Mouse (Mus musculus): Measurements from ENCODE around the gene Cntnap4. TPM values are rescaled to one million over a fixed set of nuclear protein-coding genes. Genes with fewer than 3 reads are reported as not detected.

The Cntnap4 gene
- polyA plus RNA-seq, 1 experiment from 2014 or later = 0.69 TPM

GRCm38 (mm10) chr8:112628791-112629190, 58.9 kb downstream of the Cntnap4 start:
- DNase-seq (ENCODE audit: low spot score) = no peak
- Histone ChIP-seq H3K27ac (no peak overlapping the region), H3K9me3 (no peaks in the 10 kb centered on the region), H3K36me3 (no peaks in the 10 kb centered on the region), H3K4me3 (no peak overlapping the region), H3K4me1 (replicated peaks) (no peaks in the 10 kb centered on the region), H3K27me3 (ENCODE audit: insufficient read depth, poor library complexity, severe bottlenecking) (no peaks in the 10 kb centered on the region)
- WGBS = 95% methylated on average over 7 of the region's 7 CpGs

- H3K4me1 ChIP-seq (replicated peaks) = no peaks in the 10 kb centered on the region
- H3K9me3 ChIP-seq = no peaks in the 10 kb centered on the region
- H3K27ac ChIP-seq = no peak overlapping the region
- no peaks in the 10 kb centered on the region for H3K36me3 ChIP-seq
- 91% methylated on average over 4 of the region's 4 CpGs for WGBS
- no peak overlapping the region for H3K4me3 ChIP-seq
- H3K27me3 ChIP-seq (ENCODE audit: insufficient read depth, poor library complexity, severe bottlenecking) = no peaks in the 10 kb centered on the region
- no peak for DNase-seq (ENCODE audit: low spot score)
Measured at GRCm38 (mm10) chr8:112652657-112653056, 82.8 kb downstream of the Cntnap4 start.

DNA sequence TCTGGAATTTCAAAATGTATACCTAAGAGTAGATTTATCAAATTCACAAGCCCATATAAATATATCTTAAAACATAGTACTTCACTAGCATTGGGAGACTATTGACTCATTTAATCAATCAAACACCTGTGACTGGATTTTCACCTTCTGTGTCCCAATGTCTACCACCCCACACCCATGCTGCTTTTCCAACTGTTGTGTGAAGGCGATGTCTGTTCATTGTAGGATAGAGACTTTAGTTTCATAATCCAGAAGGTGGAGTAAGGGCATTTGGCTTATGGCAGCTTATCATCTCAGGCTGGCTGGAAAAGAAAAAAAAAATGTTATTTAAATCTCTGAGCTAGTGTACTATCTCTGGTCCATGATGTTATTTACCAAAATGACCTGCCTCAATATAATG, 83.4 kb downstream of the Cntnap4 start:
- DNase-seq (ENCODE audit: low spot score) = no peak
- no peaks in the 10 kb centered on the region for H3K27me3 ChIP-seq (ENCODE audit: insufficient read depth, poor library complexity, severe bottlenecking)
- no peaks in the 10 kb centered on the region for H3K4me1 ChIP-seq (replicated peaks)
- H3K4me3 ChIP-seq = no peak overlapping the region
- H3K27ac ChIP-seq = no peak overlapping the region
- H3K9me3 ChIP-seq = no peaks in the 10 kb centered on the region
- H3K36me3 ChIP-seq = no peaks in the 10 kb centered on the region
- 98% methylated on average over 1 of the region's 1 CpGs for WGBS

- Histone ChIP-seq H3K27me3 (ENCODE audit: insufficient read depth, poor library complexity, severe bottlenecking) (no peaks in the 10 kb centered on the region), H3K4me1 (replicated peaks) (no peaks in the 10 kb centered on the region), H3K36me3 (no peaks in the 10 kb centered on the region), H3K9me3 (no peaks in the 10 kb centered on the region), H3K27ac (no peak overlapping the region), H3K4me3 (no peak overlapping the region)
- DNase-seq (ENCODE audit: low spot score) = no peak
- 64% methylated on average over 3 of the region's 3 CpGs for WGBS
Measured at GRCm38 (mm10) chr8:112653994-112654393, 84.2 kb downstream of the Cntnap4 start.

GRCm38 (mm10) chr8:112664067-112664466, 94.2 kb downstream of the Cntnap4 start:
- WGBS = 68% methylated on average over 3 of the region's 3 CpGs
- no peak overlapping the region for H3K4me3 ChIP-seq
- H3K36me3 ChIP-seq = no peaks in the 10 kb centered on the region
- no peaks in the 10 kb centered on the region for H3K9me3 ChIP-seq
- H3K27ac ChIP-seq = no peak overlapping the region
- no peaks in the 10 kb centered on the region for H3K27me3 ChIP-seq (ENCODE audit: insufficient read depth, poor library complexity, severe bottlenecking)
- no peak for DNase-seq (ENCODE audit: low spot score)
- H3K4me1 ChIP-seq (replicated peaks) = no peaks in the 10 kb centered on the region

DNA sequence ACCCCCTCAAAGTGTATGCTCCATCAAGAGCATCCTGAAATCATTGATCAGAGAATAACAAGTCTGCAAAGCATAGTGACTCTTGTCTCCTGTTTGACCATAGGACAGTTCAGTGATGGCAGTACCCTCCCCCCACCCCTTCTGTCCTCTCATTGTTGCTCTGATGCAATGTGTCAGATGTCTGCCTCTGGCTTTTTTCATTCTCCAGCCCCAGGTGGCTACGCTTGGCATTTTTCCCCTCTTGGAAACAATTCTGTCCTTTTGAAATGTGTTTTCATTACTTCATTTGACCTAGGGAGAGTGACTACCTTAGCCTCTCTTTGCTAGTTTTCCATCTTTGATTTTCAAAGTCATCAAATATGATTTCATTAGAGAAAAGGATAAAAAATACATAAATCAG, 104.8 kb downstream of the Cntnap4 start:
- DNase-seq (ENCODE audit: low spot score) = no peak
- Histone ChIP-seq H3K4me3 (no peak overlapping the region), H3K36me3 (no peaks in the 10 kb centered on the region), H3K27ac (no peak overlapping the region), H3K4me1 (replicated peaks) (0 out of 2 replicates have a peak, but pooled peaks cover 4% of the 10 kb centered on the region), H3K9me3 (no peaks in the 10 kb centered on the region), H3K27me3 (ENCODE audit: insufficient read depth, poor library complexity, severe bottlenecking) (no peaks in the 10 kb centered on the region)
- WGBS = 54% methylated on average over 1 of the region's 1 CpGs

DNA sequence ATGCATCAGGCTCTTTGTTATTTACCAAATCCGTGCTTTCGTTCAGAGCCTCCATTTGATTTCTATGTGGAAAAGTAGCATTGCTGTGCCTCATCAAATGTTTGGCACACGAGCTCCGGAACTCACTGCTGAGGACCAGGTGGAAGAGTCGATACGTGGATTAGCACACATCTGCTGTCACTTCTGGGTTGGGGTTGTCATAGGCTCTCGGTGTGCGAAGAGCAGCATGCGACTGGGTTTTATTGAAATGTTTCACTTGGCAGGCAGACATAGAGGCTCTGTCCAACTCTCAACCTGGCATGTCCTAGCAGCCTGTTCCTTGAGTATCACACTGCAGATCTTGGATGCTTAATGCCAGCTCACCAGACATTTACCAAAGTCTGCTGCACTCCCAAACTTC, 111.9 kb downstream of the Cntnap4 start:
- no peak overlapping the region for H3K4me3 ChIP-seq
- H3K27me3 ChIP-seq (ENCODE audit: insufficient read depth, poor library complexity, severe bottlenecking) = no peaks in the 10 kb centered on the region
- WGBS = 92% methylated on average over 9 of the region's 9 CpGs
- H3K4me1 ChIP-seq (replicated peaks) = no peaks in the 10 kb centered on the region
- no peaks in the 10 kb centered on the region for H3K36me3 ChIP-seq
- no peaks in the 10 kb centered on the region for H3K9me3 ChIP-seq
- no peak overlapping the region for H3K27ac ChIP-seq
- no peak for DNase-seq (ENCODE audit: low spot score)

DNA sequence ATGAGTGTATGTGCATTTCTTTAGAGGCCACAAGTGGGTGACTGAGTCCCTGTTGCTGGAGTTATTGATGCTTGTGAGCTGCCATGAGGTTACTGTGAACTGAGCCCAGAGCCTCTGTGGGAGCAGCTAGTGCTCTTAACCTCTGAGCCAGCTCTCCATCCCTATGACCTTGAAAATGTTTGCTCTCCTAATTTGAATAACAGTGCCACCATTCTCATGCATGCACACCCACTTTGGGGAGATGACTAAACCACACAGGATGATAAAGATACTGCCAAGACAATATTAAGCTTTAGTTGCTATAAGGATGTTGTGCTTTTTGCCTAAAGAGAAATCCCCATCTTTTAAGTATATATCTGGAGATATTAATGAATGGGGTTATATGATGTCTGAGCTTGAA, 125.9 kb downstream of the Cntnap4 start:
- H3K27me3 ChIP-seq (ENCODE audit: insufficient read depth, poor library complexity, severe bottlenecking) = no peaks in the 10 kb centered on the region
- no peak for DNase-seq (ENCODE audit: low spot score)
- H3K27ac ChIP-seq = no peak overlapping the region
- no peaks in the 10 kb centered on the region for H3K36me3 ChIP-seq
- no peaks in the 10 kb centered on the region for H3K4me1 ChIP-seq (replicated peaks)
- no peak overlapping the region for H3K4me3 ChIP-seq
- no peaks in the 10 kb centered on the region for H3K9me3 ChIP-seq

- no peaks in the 10 kb centered on the region for H3K4me1 ChIP-seq (replicated peaks)
- no peak overlapping the region for H3K27ac ChIP-seq
- H3K36me3 ChIP-seq = no peaks in the 10 kb centered on the region
- no peaks in the 10 kb centered on the region for H3K27me3 ChIP-seq (ENCODE audit: insufficient read depth, poor library complexity, severe bottlenecking)
- 84% methylated on average over 3 of the region's 3 CpGs for WGBS
- DNase-seq (ENCODE audit: low spot score) = no peak
- H3K4me3 ChIP-seq = no peak overlapping the region
- no peaks in the 10 kb centered on the region for H3K9me3 ChIP-seq
Measured at GRCm38 (mm10) chr8:112698141-112698540, 128.3 kb downstream of the Cntnap4 start.

DNA sequence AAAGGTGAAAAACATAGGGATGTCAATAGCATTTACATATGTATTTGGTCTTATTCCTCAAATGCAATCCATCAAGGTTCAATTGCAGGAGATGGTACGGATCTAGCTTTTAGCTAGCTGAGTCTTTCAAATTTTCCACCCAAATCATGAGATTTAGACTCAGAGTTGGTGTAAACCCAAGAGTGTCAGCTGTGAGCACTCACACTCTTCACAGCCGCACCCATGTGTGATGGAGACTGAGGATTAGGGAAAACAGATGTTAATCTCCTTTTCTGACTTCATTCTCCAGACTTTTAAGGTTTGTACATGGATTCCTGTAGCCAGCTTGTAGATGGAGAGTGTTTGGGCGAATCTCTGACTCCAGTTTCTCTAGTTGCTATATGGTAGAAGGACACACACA, 147.1 kb downstream of the Cntnap4 start:
- no peaks in the 10 kb centered on the region for H3K4me1 ChIP-seq (replicated peaks)
- WGBS = 68% methylated on average over 3 of the region's 3 CpGs

GRCm38 (mm10) chr8:112724918-112725317, 155.1 kb downstream of the Cntnap4 start:
- WGBS = 84% methylated on average over 9 of the region's 9 CpGs
- Histone ChIP-seq H3K27me3 (ENCODE audit: insufficient read depth, poor library complexity, severe bottlenecking) (no peaks in the 10 kb centered on the region), H3K9me3 (no peaks in the 10 kb centered on the region), H3K4me1 (replicated peaks) (no peaks in the 10 kb centered on the region), H3K27ac (no peak overlapping the region), H3K4me3 (no peak overlapping the region), H3K36me3 (no peaks in the 10 kb centered on the region)
- DNase-seq (ENCODE audit: low spot score) = no peak

More for the DNA sequence above, 147.1 kb downstream of the Cntnap4 start:
- no peaks in the 10 kb centered on the region for H3K36me3 ChIP-seq
- H3K27me3 ChIP-seq (ENCODE audit: insufficient read depth, poor library complexity, severe bottlenecking) = no peaks in the 10 kb centered on the region
- no peak overlapping the region for H3K27ac ChIP-seq
- H3K4me3 ChIP-seq = no peak overlapping the region
- H3K9me3 ChIP-seq = no peaks in the 10 kb centered on the region
- no peak for DNase-seq (ENCODE audit: low spot score)

- 84% methylated on average over 15 of the region's 15 CpGs for WGBS
- no peaks in the 10 kb centered on the region for H3K4me1 ChIP-seq (replicated peaks)
- no peaks in the 10 kb centered on the region for H3K9me3 ChIP-seq
- H3K27ac ChIP-seq = no peak overlapping the region
- H3K4me3 ChIP-seq = no peak overlapping the region
- DNase-seq (ENCODE audit: low spot score) = no peak
- no peaks in the 10 kb centered on the region for H3K27me3 ChIP-seq (ENCODE audit: insufficient read depth, poor library complexity, severe bottlenecking)
- no peaks in the 10 kb centered on the region for H3K36me3 ChIP-seq
Measured at GRCm38 (mm10) chr8:112730583-112731432, 161.0 kb downstream of the Cntnap4 start.

DNA sequence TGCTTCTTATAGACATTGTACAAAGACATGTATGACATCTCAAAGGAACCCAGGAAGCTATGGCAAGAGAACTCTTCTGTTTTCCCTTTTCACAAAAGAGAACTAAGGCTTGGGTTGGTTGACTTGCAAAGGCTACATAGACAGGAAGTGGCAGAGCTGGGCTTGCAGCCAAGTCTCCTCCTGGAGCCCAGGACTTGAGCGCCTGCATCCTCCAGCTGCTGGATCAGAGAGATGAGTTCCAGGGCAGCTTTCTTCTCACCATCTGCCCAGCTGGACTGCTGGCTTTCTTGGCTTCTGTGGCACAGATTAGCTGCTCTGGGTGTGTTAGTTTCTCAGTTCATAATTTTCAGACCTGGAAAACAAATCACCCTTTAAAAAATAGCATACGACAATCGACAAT, 165.7 kb downstream of the Cntnap4 start:
- Histone ChIP-seq H3K27ac (no peak overlapping the region), H3K4me1 (replicated peaks) (no peaks in the 10 kb centered on the region), H3K9me3 (no peaks in the 10 kb centered on the region), H3K36me3 (no peaks in the 10 kb centered on the region), H3K27me3 (ENCODE audit: insufficient read depth, poor library complexity, severe bottlenecking) (no peaks in the 10 kb centered on the region), H3K4me3 (no peak overlapping the region)
- WGBS = 97% methylated on average over 3 of the region's 3 CpGs
- DNase-seq (ENCODE audit: low spot score) = no peak

DNA sequence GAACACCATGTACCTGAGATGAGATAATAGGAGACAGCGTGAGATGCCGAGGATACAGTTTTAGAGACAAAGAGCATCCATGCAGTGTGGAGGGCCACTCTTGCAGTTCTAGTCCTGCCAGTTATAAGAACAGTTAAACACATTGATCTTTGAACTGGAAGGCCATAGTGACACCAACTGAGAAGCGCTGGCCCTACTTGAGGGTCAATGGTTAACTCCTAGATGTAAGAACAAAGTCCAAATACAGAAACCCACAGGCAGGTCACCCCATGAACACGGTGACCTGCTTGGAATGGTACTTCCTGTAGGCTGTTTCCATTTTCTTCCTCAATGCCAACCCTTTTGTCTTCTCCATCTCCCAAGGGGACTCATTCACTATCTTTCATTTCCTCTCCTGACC, 173.5 kb downstream of the Cntnap4 start:
- H3K27me3 ChIP-seq (ENCODE audit: insufficient read depth, poor library complexity, severe bottlenecking) = no peaks in the 10 kb centered on the region
- no peaks in the 10 kb centered on the region for H3K36me3 ChIP-seq
- WGBS = 93% methylated on average over 4 of the region's 4 CpGs
- DNase-seq (ENCODE audit: low spot score) = no peak
- no peak overlapping the region for H3K4me3 ChIP-seq
- H3K9me3 ChIP-seq = no peaks in the 10 kb centered on the region
- H3K27ac ChIP-seq = no peak overlapping the region
- no peaks in the 10 kb centered on the region for H3K4me1 ChIP-seq (replicated peaks)

Measured in hindbrain, embryonic 10.5 days (tissue).